Mouse (Mus musculus) intestine, embryonic 14.5 days (tissue): Measurements from ENCODE around the gene Arl4d. TPM values are rescaled to one million over a fixed set of nuclear protein-coding genes. Genes with fewer than 3 reads are reported as not detected.
"Not testable (repeated sequence)": the region's sequence is repeated elsewhere in the genome, so short reads cannot be mapped to it uniquely, and the experiment has no call there.

Experiments
- ATAC-seq: fragments of 200-750 bp; cut with Nextera tagmentation; replicated peaks from 2 replicates; pipeline ENCODE4 v1.8.0; 2017; ENCODE audit warnings: low read depth, moderate number of reproducible peaks, moderate TSS enrichment, moderate library complexity; ENCODE audit not compliant: low FRiP score, low TSS enrichment
- DNase-seq: peaks from one replicate; pipeline ENCODE4 v3.0.0-alpha.2; 2018; ENCODE audit warnings: low spot score
- H3K27ac ChIP-seq: fragments of 300-500 bp; sonication (generic); 2 replicates; pipeline ENCODE4 v1.5.1; 2014; ENCODE audit warnings: low read depth, mild to moderate bottlenecking, control low read depth
- H3K27me3 ChIP-seq: fragments of 300-500 bp; sonication (generic); replicated peaks from 2 replicates; pipeline ENCODE4 v1.6.1; 2014; ENCODE audit warnings: low read length, control low read depth; ENCODE audit not compliant: control insufficient read depth, insufficient read depth
- H3K36me3 ChIP-seq: fragments of 300-500 bp; sonication (generic); 2 replicates; pipeline ENCODE4 v1.6.1; 2014; ENCODE audit warnings: low read length, control low read depth; ENCODE audit not compliant: control insufficient read depth, insufficient read depth
- H3K4me1 ChIP-seq: fragments of 300-500 bp; sonication (generic); replicated peaks from 2 replicates; pipeline ENCODE4 v1.6.1; 2014; ENCODE audit warnings: low read length, control low read depth, mixed read lengths; ENCODE audit not compliant: control insufficient read depth, insufficient read depth
- H3K4me2 ChIP-seq: fragments of 300-500 bp; sonication (generic); 2 replicates; pipeline ENCODE4 v1.6.1; 2014; ENCODE audit warnings: low read length
- H3K4me3 ChIP-seq: fragments of 300-500 bp; sonication (generic); 2 replicates; pipeline ENCODE4 v1.5.1; 2014; ENCODE audit warnings: low read depth, low read length, control low read depth, mixed read lengths
- H3K9ac ChIP-seq: fragments of 300-500 bp; sonication (generic); 2 replicates; pipeline ENCODE4 v1.6.1; 2014; ENCODE audit warnings: mild to moderate bottlenecking, low read length
- H3K9me3 ChIP-seq: fragments of 300-500 bp; sonication (generic); 2 replicates; pipeline ENCODE4 v1.6.1; 2016; ENCODE audit warnings: low read length, control low read depth; ENCODE audit not compliant: control insufficient read depth
- WGBS: fragments of 180-500 bp; shearing (Covaris S2); extraction: QIAGEN DNeasy Blood & Tissue Kit; methylation state at CpG from one replicate; pipeline ENCODE4 v1.1.7; 2014; 5-methylcytosine and 5-hydroxymethylcytosine counted together
- polyA plus RNA-seq: library from polyadenylated mRNA; unstranded; fragments of >200 nt; fragmentation: Nextera tagmentation; extraction: Ambion mirVana; gene quantifications from 2 replicates; pipeline ENCODE4 v1.2.1, GENCODE M21; 2014

Arl4d gene
- polyA plus RNA-seq, 1 experiment from 2014 or later, result 8.3 TPM

DNA sequence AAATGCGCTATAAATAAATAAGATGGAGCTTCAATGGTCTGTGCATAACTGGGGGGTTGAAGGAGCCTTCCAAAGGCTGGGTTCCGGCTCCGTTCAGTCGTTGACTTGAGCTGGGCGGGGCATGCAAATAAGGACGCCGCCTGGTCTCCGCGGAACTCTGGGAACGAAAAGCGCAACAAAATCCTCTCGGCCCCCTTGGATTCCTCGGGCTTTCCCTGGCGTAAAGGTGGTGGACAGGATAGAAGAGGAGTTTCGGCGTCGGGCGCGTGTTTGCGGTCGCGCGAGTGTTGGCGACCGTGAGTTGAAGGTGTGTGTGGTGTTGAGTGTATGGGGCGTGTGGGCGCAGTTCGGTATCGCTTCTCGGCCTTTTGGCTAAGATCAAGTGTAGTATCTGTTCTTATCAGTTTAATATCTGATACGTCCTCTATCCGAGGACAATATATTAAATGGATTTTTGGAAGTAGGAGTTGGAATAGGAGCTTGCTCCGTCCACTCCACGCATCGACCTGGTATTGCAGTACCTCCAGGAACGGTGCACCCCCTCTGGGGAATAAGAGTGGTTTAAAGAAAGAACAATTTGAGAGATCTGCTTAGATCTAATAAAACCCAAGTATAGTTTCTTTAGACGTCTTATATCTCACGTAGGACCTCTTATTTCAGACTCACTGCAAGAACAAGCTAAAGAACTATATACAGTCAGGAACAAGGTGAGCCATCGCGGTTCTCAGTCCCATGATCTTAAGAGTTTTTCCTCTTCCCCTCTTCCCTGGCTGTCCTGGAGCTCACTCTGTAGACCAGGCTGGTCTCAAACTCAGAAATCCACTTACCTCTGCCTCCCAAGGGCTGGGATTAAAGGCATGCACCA, 7.2 kb upstream of the Arl4d start:
- H3K36me3 ChIP-seq, H3K9me3 ChIP-seq, H3K27me3 ChIP-seq, H3K4me1 ChIP-seq: not testable (repeated sequence)
- ATAC-seq, result peak; percentile 93
- Histone ChIP-seq H3K9ac (peak overlapping the region; percentile 69), H3K4me2 (peak overlapping the region; percentile 41), H3K4me3 (peak overlapping the region; percentile 25), H3K27ac (peak overlapping the region; percentile 97)
- DNase-seq, result peak; percentile 90
- WGBS, result under 1% methylated on average over 37 of the region's 40 CpGs

DNA sequence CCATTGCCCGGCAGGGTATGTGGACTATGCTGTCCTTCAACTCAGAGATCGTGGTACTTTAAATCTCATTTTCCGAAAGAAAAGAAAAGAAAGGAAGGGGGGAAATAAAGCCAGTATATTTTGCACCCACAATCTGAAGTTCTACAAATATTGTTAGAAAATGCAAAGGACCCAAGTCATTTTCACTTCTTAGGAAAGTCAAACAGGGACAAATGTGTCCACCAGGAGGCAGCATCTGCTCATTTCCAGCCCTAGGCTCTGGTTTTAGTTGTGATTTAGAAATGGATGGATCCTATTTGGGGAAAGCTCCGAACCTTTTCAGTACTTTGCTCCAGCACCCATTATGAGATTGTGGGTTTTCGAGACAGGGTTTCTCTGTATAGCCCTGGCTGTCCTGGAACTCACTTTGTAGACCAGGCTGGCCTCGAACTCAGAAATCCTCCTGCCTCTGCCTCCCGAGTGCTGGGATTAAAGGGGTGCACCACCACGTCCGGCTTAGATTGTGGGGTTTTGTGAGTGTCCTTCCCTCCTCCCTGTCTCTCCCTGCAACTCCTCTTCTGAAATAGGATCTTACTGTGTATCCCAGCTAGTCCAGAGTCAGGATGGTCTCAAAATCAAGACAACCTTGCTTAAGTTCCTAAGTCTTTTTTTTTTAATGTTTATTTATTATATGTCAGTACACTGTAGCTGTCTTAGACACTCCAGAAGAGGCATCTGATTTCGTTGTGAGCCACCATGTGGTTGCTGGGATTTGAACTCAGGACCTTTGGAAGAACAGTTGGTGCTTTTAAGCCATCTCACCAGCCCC, 6.4 kb upstream of the Arl4d start:
- H3K4me3 ChIP-seq, result no peak overlapping the region

DNA sequence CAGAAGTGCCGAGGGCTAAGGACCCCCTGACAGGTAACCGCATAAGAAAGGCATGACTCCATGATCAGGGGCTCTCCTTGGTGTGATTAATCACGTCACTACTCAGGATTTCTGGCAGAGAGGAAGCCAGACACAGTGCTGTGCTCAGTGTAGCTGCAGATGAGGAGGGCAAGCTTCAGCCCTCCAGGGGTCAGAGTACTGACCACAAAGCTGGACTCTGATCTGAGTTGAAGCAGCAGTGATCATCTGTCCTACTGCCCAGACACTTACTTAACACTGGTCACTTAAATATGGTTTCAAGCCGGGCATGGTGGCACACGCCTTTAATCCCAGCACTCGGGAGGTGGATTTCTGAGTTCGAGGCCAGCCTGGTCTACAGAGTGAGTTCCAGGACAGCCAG, 4.2 kb upstream of the Arl4d start:
- Histone ChIP-seq H3K4me3 (no peak overlapping the region), H3K4me2 (no peak overlapping the region), H3K27me3 (no peaks in the 10 kb centered on the region), H3K27ac (no peak overlapping the region), H3K9ac (no peak overlapping the region), H3K4me1 (no peaks in the 10 kb centered on the region), H3K9me3 (no peaks in the 10 kb centered on the region), H3K36me3 (no peaks in the 10 kb centered on the region)
- ATAC-seq (no peak), DNase-seq (no peak)
- WGBS, result 61% methylated on average over 7 of the region's 7 CpGs

More for the DNA sequence above, 6.4 kb upstream of the Arl4d start:
- Histone ChIP-seq H3K4me1 (no peaks in the 10 kb centered on the region), H3K36me3 (no peaks in the 10 kb centered on the region), H3K4me2 (no peak overlapping the region), H3K27me3 (no peaks in the 10 kb centered on the region), H3K9ac (no peak overlapping the region), H3K9me3 (no peaks in the 10 kb centered on the region), H3K27ac (peak overlapping the region; percentile 78)
- WGBS, result 38% methylated on average over 10 of the region's 10 CpGs
- peak; percentile 87 for DNase-seq
- ATAC-seq, result peak; percentile 10; the same call in 1 of the 2 replicates

DNA sequence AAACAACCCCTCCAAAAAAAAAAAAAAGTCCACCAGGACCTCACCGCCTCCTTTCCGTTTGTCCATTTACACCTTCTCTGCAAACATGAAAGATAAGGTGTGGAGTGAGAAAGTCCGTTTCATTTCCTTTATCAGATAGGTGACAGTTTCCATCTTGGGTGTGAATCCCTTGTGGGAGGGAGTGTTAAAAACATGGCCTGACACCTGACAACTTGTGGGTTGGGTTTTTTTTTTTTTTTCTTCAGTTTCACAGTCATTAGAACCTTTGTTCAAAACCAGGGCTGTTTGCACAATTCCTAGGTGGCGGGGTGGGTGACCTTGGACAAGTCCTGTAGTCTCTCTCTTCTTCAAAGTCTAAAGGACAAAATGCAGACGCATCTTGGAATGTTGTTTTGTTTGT, 3.6 kb upstream of the Arl4d start:
- Histone ChIP-seq H3K27ac (no peak overlapping the region), H3K36me3 (no peaks in the 10 kb centered on the region), H3K9ac (no peak overlapping the region), H3K4me1 (no peaks in the 10 kb centered on the region), H3K4me3 (no peak overlapping the region), H3K27me3 (no peaks in the 10 kb centered on the region), H3K4me2 (no peak overlapping the region), H3K9me3 (no peaks in the 10 kb centered on the region)
- no peak for ATAC-seq
- DNase-seq, result no peak
- 48% methylated on average over 5 of the region's 5 CpGs for WGBS

DNA sequence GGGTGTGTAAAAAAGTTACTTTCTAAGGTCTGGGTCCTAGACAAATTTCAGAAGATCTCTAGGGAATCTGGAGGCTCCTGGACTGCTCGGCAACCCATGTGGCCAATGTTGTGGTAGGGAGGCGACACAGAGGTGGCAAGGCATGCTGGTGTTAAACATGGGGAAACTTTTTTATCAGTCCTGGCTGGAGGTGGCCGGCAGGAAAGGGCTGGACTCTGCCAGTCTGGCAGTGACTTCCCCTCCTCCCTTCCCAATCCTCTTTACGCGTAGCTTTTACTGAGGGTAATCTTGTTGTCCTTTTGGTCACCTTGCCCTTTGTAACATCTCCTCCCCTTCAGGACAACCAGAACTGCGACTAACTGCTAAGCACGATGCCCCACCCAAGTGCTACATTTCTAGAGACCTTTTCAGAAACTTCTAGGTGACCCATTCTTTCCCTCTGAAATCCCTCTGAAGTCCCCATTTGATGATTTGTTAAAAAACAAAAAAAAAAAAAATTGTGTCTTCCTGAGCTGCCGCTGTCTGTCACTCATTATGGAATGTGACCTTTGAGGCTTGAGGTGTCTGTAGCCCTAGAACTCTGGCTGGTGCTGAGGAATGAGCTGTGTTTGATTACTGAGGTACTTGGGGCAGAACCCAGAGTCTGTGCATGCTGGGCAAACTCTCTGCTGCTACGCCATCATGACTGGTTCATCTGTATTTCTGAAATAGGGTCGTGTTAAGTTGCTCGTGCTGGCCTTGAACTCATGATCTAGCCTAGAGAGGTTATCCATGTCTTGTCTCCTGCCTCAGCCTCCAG, 1.9 kb upstream of the Arl4d start:
- WGBS, result 46% methylated on average over 11 of the region's 11 CpGs
- no peak overlapping the region for H3K4me2 ChIP-seq
- H3K36me3 ChIP-seq, result no peaks in the 10 kb centered on the region
- no peak for DNase-seq
- no peak for ATAC-seq
- peaks cover 6% of the 10 kb centered on the region; the same call in 1 of the 2 replicates for H3K4me1 ChIP-seq
- H3K27ac ChIP-seq, result no peak overlapping the region
- H3K27me3 ChIP-seq, result no peaks in the 10 kb centered on the region
- no peaks in the 10 kb centered on the region for H3K9me3 ChIP-seq
- H3K4me3 ChIP-seq, result no peak overlapping the region
- no peak overlapping the region for H3K9ac ChIP-seq

DNA sequence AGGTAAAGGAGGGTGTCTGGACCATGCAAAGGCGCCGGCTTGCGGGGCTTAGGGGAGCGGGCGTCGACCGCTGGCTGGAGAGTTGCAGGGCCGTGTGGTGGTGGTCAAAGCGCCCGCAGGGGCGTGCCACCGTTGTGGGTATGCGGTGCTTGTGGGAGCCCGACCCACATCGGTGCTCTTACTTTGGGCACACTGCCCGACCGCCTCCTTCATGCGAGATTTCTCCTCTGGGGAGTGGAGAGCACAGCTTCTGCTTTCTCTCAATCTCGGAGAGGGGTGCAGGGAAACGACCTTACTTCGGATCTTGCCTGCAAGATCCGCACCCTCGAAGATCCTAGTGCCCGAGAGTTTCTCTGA, 273 bp downstream of the Arl4d start:
- DNase-seq, result no peak
- WGBS, result under 1% methylated on average over 24 of the region's 24 CpGs

DNA sequence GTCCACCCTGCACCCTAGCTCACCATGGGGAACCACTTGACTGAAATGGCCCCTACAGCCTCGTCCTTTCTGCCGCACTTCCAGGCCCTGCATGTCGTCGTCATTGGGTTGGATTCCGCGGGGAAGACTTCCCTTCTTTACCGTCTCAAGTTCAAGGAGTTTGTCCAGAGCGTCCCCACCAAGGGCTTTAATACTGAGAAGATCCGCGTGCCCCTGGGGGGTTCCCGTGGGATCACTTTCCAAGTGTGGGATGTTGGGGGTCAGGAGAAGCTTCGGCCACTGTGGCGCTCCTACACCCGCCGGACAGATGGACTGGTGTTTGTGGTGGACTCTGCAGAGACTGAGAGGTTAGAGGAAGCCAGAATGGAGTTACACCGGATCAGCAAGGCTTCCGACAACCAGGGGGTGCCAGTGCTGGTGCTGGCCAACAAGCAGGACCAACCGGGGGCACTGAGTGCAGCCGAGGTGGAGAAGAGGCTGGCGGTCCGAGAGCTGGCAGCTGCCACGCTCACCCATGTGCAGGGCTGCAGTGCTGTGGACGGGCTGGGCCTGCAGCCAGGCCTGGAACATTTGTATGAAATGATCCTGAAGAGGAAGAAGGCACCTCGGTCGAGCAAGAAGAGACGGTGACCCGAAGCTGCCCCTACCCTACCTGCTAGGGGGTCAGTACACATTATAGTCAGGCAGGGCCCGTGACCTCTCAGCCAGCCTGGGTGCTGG, 1.4 kb downstream of the Arl4d start:
- H3K36me3 ChIP-seq, result no peaks in the 10 kb centered on the region
- H3K27ac ChIP-seq, result no peak overlapping the region
- peaks cover 8% of the 10 kb centered on the region; the same call in 1 of the 2 replicates for H3K4me1 ChIP-seq
- peak overlapping the region; percentile 45; the same call in 1 of the 2 replicates for H3K4me3 ChIP-seq
- DNase-seq, result no peak
- peak overlapping the region; percentile 59 for H3K4me2 ChIP-seq
- H3K27me3 ChIP-seq, result no peaks in the 10 kb centered on the region
- no peaks in the 10 kb centered on the region for H3K9me3 ChIP-seq
- H3K9ac ChIP-seq, result 0 out of 2 replicates have a peak overlapping the region, but pooled peaks have one; percentile 20
- WGBS, result 60% methylated on average over 28 of the region's 28 CpGs
- no peak for ATAC-seq

More for the DNA sequence above, 273 bp downstream of the Arl4d start:
- Histone ChIP-seq H3K9ac (peak overlapping the region; percentile 39), H3K9me3 (no peaks in the 10 kb centered on the region), H3K36me3 (no peaks in the 10 kb centered on the region), H3K4me3 (peak overlapping the region; percentile 45), H3K27me3 (no peaks in the 10 kb centered on the region), H3K4me1 (peaks cover 8% of the 10 kb centered on the region; the same call in 1 of the 2 replicates), H3K4me2 (peak overlapping the region; percentile 59), H3K27ac (peak overlapping the region; percentile 24; the same call in 1 of the 2 replicates)
- no peak for ATAC-seq
